Mouse (Mus musculus) urinary bladder, postnatal 36 days (tissue): ENCODE measurements around the gene Ranbp9.
A peak's percentile ranks its signal among the peaks of the same experiment; 100 is the strongest.

Experiments
- DNase-seq, 2 experiments: peaks; one replicate each; pipeline ENCODE4 v3.0.0; 2022; ENCODE audit warnings: low spot score in 2 of 2, mixed read lengths in 1 of 2

Gene Ranbp9

GRCm38 (mm10) chr13:43364985-43365824 lies 115.9 kb downstream of the Ranbp9 start, which contains the start of gene Sirt5:
Sirt5 (plus strand) TSS chr13:43365496.
- DNase-seq, result peak; percentile 84 to 86

GRCm38 (mm10) chr13:43362353-43362752 lies 118.7 kb downstream of the Ranbp9 start:
- DNase-seq, result no peak

- no peak for DNase-seq
Observed at GRCm38 (mm10) chr13:43360534-43360933, 120.5 kb downstream of the Ranbp9 start.

GRCm38 (mm10) chr13:43356346-43357125 lies 124.5 kb downstream of the Ranbp9 start:
- no peak for DNase-seq

- DNase-seq, result no peak
Observed at GRCm38 (mm10) chr13:43354362-43354761, 126.7 kb downstream of the Ranbp9 start.

- DNase-seq, result no peak
Observed at GRCm38 (mm10) chr13:43353356-43353755, 127.7 kb downstream of the Ranbp9 start.
